Mouse (Mus musculus): ENCODE results near the gene Gm17359.

Gene Gm17359

DNA sequence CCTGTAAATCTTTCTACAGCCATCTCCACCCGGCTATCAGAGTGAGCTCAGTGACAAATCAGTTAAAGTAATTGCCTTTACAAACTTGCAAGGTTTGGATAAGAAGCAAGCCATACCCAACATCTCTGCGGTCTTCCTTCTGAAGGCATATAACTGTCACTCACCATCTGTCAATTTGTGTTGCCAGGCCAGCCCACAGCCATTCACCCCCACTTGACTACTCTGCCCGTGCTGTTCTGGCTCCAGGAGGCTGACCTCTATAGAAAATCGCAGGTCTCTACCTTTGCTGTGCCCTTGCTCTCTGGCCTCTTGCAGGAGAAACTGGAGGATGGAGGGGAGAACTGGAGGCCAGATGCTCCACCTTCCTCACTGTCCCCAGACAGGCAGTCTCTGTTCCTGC, 142.4 kb downstream of the Gm17359 start:
- DNase-seq (ENCODE audit: low read depth) = no peak

DNA sequence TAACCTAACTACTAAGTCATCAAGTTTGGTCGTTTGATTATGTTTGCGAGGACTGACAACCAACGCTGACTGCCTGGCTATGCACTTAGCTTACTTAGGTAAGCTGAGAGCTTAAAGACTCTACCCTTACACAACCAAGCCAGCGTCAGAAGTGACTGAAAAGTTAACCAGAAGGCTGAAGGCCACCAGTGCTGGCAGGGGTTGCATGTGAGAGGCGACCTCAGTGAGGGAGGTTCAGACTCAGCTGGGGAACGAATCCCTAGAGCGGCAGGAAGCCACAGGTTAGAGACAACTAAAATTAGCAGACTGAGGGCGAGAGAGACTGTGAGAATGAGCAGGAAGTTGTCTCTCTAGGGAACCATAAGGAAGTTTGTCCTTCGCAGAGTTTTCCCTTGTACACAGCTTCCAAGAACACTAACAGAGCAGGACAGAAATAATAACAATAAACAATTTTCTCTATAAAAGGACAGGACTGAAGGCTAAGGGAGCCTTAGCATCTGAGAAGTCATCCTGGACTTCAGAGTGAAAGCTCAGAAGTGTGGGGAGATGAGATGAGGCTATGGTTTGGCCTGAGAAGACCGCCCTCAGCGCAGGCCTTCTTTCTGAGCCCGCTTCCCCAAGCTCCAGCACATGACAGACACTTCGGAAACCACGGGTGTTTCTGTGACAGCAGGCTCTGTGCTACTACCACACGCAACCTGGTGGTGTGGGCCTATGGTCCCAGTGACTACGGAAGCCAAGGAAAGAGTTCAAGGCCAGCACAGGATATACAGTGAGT, 148.0 kb downstream of the Gm17359 start:
- DNase-seq (ENCODE audit: low read depth) = peak; percentile 4

DNA sequence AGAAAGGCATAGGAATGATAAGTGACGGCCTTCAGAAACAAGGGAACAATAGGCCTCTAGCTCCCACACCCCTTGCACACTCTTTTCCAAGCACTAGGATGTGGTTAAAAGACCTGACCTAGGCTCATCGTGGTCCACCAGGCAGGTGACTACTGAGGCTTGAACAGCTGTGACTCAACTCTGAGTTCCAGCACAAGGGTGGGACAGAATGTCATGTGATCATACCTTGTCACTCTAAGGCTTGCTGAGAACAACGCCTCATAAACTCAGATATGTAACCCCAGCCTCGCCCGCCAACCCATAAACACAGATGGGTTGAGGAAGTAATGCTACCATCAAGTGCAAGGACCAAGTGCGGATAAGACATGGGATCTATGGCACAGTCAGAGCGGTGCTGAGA, 151.6 kb downstream of the Gm17359 start:
- DNase-seq (ENCODE audit: low read depth) = no peak

DNA sequence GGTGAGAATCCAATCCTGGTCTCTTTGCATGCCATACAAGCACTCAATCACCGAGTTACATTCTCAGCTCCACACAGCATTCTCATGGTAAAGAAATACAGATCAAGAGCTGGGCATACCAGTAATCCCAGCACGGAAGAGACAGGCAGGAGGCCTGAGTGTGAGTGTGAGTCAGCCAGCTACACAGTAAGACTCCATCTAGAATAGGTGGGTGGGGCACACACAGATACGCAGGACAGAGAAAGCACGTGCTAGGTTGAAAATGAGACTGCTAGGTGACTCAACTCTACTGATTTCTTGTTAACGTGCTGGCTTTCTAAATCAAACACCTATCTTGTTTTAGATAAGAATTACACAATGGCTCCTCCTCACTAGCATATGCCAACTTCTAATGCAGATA, 153.6 kb downstream of the Gm17359 start:
- DNase-seq (ENCODE audit: low read depth) = no peak

DNA sequence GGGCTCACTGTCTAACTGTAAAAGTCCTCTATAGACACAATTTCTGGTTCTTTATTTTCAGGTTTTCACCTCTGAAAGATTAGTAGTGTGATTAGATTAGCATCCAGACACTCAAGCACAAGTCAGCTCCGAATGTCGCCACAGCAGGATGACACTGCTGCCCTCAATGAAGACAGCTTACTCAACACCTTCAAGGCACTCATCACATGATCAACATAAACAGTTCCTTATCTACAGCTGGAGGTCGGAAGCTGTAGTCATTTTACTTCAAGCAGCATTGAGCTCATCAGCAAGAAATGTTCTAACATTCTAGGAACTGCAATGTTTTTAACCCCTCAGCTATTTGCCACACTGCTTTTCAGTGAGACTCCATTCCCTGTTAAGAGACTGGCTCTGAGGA, 155.2 kb downstream of the Gm17359 start:
- DNase-seq (ENCODE audit: low read depth) = no peak

DNA sequence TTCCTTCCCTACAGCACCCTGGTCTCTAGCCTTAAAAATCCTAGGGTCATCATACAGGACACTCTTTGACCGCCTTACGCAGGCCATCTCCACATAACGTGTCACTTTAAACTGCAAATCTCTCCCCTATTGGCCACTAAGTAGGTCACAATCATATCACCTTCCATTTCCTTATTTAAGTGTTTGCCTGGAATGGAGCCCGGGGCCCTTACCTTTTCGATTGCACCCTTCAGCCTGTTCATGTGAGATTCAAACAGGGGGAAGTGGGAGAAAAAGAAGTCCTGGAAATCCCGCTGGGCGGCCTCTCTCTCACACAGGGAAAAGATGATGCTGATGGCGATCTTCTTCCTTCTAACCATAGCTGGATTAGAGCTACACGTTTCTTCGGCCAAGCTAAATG, 156.6 kb downstream of the Gm17359 start:
- no peak for DNase-seq (ENCODE audit: low read depth)

DNA sequence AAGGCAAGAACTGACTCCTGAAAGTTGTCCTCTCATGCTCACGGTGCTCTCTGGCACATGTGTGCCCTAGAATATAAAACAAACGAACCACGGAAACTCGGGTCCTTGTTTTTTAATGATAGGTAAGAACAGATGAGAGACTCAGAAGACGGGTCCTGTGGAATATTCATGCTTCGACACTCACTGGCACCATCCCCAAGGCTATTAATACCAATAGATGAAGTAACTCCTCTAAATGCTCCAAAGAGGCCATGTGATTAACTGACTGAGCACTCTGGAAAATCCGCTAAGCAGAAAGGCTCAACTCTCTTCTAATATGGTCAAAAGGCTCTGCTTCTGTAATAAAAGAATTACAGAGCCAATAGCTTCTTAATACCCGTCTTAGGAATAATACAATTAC, 157.6 kb downstream of the Gm17359 start:
- DNase-seq (ENCODE audit: low read depth) = no peak

GRCm38 (mm10) chr3:79495151-79495550, 158.7 kb downstream of the Gm17359 start:
- DNase-seq (ENCODE audit: low read depth) = no peak

- no peak for DNase-seq (ENCODE audit: low read depth)
Observed at GRCm38 (mm10) chr3:79496668-79497067, 160.2 kb downstream of the Gm17359 start.

DNA sequence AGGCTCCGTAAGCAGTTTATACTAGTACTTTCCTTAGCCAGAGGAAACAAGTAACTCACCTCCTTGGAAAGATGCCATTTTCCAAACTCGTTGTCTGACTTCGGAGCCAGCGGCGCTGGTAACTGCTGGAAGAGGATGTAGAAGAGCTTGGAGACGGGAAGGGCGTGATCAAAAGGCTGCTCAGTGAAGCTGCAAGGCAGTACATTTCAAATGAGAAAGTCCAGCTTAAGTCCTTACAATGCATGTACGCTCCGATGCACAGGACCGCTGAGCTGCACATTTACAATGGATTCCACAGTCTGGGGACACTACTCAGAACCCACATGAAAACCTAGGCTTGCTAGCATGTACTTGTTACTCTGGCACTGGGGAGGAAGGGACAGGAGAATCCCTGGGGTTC, 163.8 kb downstream of the Gm17359 start:
- no peak for DNase-seq (ENCODE audit: low read depth)

GRCm38 (mm10) chr3:79501166-79501728, 164.8 kb downstream of the Gm17359 start:
- DNase-seq (ENCODE audit: low read depth) = no peak

Measured in naive thymus-derived CD4-positive, alpha-beta T cell, adult 2 months (primary cell).